Mouse (Mus musculus) hindbrain, embryonic 11.5 days (tissue): Measurements from ENCODE around the gene Rexo2. TPM values are rescaled to one million over a fixed set of nuclear protein-coding genes. Genes with fewer than 3 reads are reported as not detected.

ENCODE experiments used
- ATAC-seq: fragments of 200-750 bp; cut with Nextera tagmentation; 2 replicates; pipeline ENCODE4 v1.8.0; 2017; ENCODE audit warnings: mild to moderate bottlenecking, moderate TSS enrichment, moderate library complexity; ENCODE audit not compliant: low FRiP score
- DNase-seq: peaks from one replicate; pipeline ENCODE4 v3.0.0-alpha.2; 2015; ENCODE audit warnings: low spot score
- H3K27ac ChIP-seq: fragments of 300-500 bp; sonication (generic); 2 replicates; pipeline ENCODE4 v1.5.1; 2014; ENCODE audit warnings: mild to moderate bottlenecking, low read depth, low read length
- H3K27me3 ChIP-seq: fragments of 300-500 bp; sonication (generic); 2 replicates; pipeline ENCODE4 v1.6.1; 2014; ENCODE audit warnings: mild to moderate bottlenecking, low read length, moderate library complexity, mixed read lengths; ENCODE audit not compliant: control insufficient read depth, insufficient read depth
- H3K36me3 ChIP-seq: fragments of 300-500 bp; sonication (generic); 2 replicates; pipeline ENCODE4 v1.6.1; 2014; ENCODE audit warnings: mild to moderate bottlenecking, low read length, moderate library complexity, mixed read lengths; ENCODE audit not compliant: control insufficient read depth, insufficient read depth
- H3K4me1 ChIP-seq: fragments of 300-500 bp; sonication (generic); replicated peaks from 2 replicates; pipeline ENCODE4 v1.6.1; 2014; ENCODE audit warnings: low read length, mixed read lengths; ENCODE audit not compliant: control insufficient read depth, insufficient read depth
- H3K4me2 ChIP-seq: fragments of 300-500 bp; sonication (generic); replicated peaks from 2 replicates; pipeline ENCODE4 v1.6.1; 2014; ENCODE audit warnings: mild to moderate bottlenecking, low read depth, low read length
- H3K4me3 ChIP-seq: fragments of 300-500 bp; sonication (generic); 2 replicates; pipeline ENCODE4 v1.5.1; 2014; ENCODE audit warnings: low read depth, low read length
- H3K9ac ChIP-seq: fragments of 300-500 bp; sonication (generic); 2 replicates; pipeline ENCODE4 v1.6.1; 2014; ENCODE audit warnings: low read depth, low read length
- H3K9me3 ChIP-seq: fragments of 300-500 bp; sonication (generic); 2 replicates; pipeline ENCODE4 v1.6.1; 2016; ENCODE audit warnings: low read length; ENCODE audit not compliant: control insufficient read depth
- WGBS: fragments of 180-500 bp; shearing (Covaris S2); extraction: QIAGEN DNeasy Blood & Tissue Kit; methylation state at CpG from one replicate; pipeline ENCODE4 v1.1.7; 2014; 5-methylcytosine and 5-hydroxymethylcytosine counted together
- polyA plus RNA-seq: library from polyadenylated mRNA; unstranded; fragments of >200 nt; fragmentation: Nextera tagmentation; extraction: Ambion mirVana; gene quantifications from 2 replicates; pipeline ENCODE4 v1.2.1, GENCODE M21; 2014

Rexo2 gene
- polyA plus RNA-seq, 1 experiment from 2014 or later, result 88.0 TPM

- 40% methylated on average over 1 of the region's 1 CpGs for WGBS
- H3K4me1 ChIP-seq, result no peaks in the 10 kb centered on the region
- H3K36me3 ChIP-seq, result no peaks in the 10 kb centered on the region
Measured at GRCm38 (mm10) chr9:48423256-48423655, 57.2 kb downstream of the Rexo2 start.

GRCm38 (mm10) chr9:48422382-48422781 lies 58.0 kb downstream of the Rexo2 start:
- Histone ChIP-seq H3K4me3 (no peak overlapping the region), H3K4me1 (no peaks in the 10 kb centered on the region), H3K4me2 (no peak overlapping the region), H3K36me3 (no peaks in the 10 kb centered on the region), H3K9ac (no peak overlapping the region), H3K9me3 (no peaks in the 10 kb centered on the region), H3K27me3 (no peaks in the 10 kb centered on the region), H3K27ac (no peak overlapping the region)
- 85% methylated on average over 8 of the region's 8 CpGs for WGBS
- ATAC-seq (no peak), DNase-seq (no peak)

More at GRCm38 (mm10) chr9:48423256-48423655, 57.2 kb downstream of the Rexo2 start:
- ATAC-seq, result no peak
- Histone ChIP-seq H3K9ac (no peak overlapping the region), H3K27me3 (no peaks in the 10 kb centered on the region), H3K9me3 (no peaks in the 10 kb centered on the region), H3K4me3 (no peak overlapping the region), H3K27ac (no peak overlapping the region), H3K4me2 (no peak overlapping the region)
- no peak for DNase-seq

GRCm38 (mm10) chr9:48421561-48421960 lies 58.9 kb downstream of the Rexo2 start:
- ATAC-seq (no peak), DNase-seq (no peak)
- H3K9me3 ChIP-seq, result no peaks in the 10 kb centered on the region
- no peak overlapping the region for H3K4me2 ChIP-seq
- no peak overlapping the region for H3K4me3 ChIP-seq
- no peaks in the 10 kb centered on the region for H3K27me3 ChIP-seq
- no peak overlapping the region for H3K27ac ChIP-seq
- H3K36me3 ChIP-seq, result no peaks in the 10 kb centered on the region
- WGBS, result 80% methylated on average over 2 of the region's 2 CpGs
- H3K4me1 ChIP-seq, result no peaks in the 10 kb centered on the region
- no peak overlapping the region for H3K9ac ChIP-seq

- WGBS, result 92% methylated on average over 2 of the region's 2 CpGs
- no peaks in the 10 kb centered on the region for H3K36me3 ChIP-seq
- DNase-seq (no peak), ATAC-seq (no peak)
- no peak overlapping the region for H3K4me3 ChIP-seq
- no peak overlapping the region for H3K9ac ChIP-seq
- no peaks in the 10 kb centered on the region for H3K9me3 ChIP-seq
- H3K4me2 ChIP-seq, result no peak overlapping the region
- H3K27me3 ChIP-seq, result no peaks in the 10 kb centered on the region
- H3K4me1 ChIP-seq, result no peaks in the 10 kb centered on the region
- H3K27ac ChIP-seq, result no peak overlapping the region
Measured at GRCm38 (mm10) chr9:48421029-48421428, 59.4 kb downstream of the Rexo2 start.

GRCm38 (mm10) chr9:48420437-48420836 lies 60.0 kb downstream of the Rexo2 start:
- 78% methylated on average over 7 of the region's 7 CpGs for WGBS

GRCm38 (mm10) chr9:48418829-48419228 lies 61.6 kb downstream of the Rexo2 start:
- DNase-seq (no peak), ATAC-seq (no peak)
- Histone ChIP-seq H3K36me3 (no peaks in the 10 kb centered on the region), H3K9me3 (no peaks in the 10 kb centered on the region), H3K4me3 (no peak overlapping the region), H3K27me3 (no peaks in the 10 kb centered on the region), H3K4me2 (no peak overlapping the region), H3K9ac (no peak overlapping the region), H3K27ac (no peak overlapping the region), H3K4me1 (no peaks in the 10 kb centered on the region)
- 75% methylated on average over 8 of the region's 8 CpGs for WGBS

More at GRCm38 (mm10) chr9:48420437-48420836, 60.0 kb downstream of the Rexo2 start:
- H3K4me1 ChIP-seq, result no peaks in the 10 kb centered on the region
- H3K9ac ChIP-seq, result no peak overlapping the region
- no peak for DNase-seq
- no peak overlapping the region for H3K4me2 ChIP-seq
- no peaks in the 10 kb centered on the region for H3K9me3 ChIP-seq
- no peak overlapping the region for H3K27ac ChIP-seq
- H3K27me3 ChIP-seq, result no peaks in the 10 kb centered on the region
- H3K36me3 ChIP-seq, result no peaks in the 10 kb centered on the region
- H3K4me3 ChIP-seq, result no peak overlapping the region
- ATAC-seq, result no peak

Other genes starting within 250 kb of the Rexo2 start
- gene Nxpe2, start 127.2 kb downstream of the Rexo2 start, polyA plus RNA-seq, result 0.84 and 0.85 TPM in 2 replicates
- 116 and 122 TPM in 2 replicates for gene Rbm7, start 14.7 kb upstream of the Rexo2 start, polyA plus RNA-seq
- gene Gm5617, start 14.8 kb upstream of the Rexo2 start, polyA plus RNA-seq, result 34.5 and 35.2 TPM in 2 replicates
- 0.81 and 1.2 TPM in 2 replicates for gene Nnmt, start 124.5 kb upstream of the Rexo2 start, polyA plus RNA-seq